Mouse (Mus musculus) hindbrain, embryonic 12.5 days (tissue): ENCODE measurements around the gene Pbx1. TPM values are rescaled to one million over a fixed set of nuclear protein-coding genes. Genes with fewer than 3 reads are reported as not detected.
A peak's percentile ranks its signal among the peaks of the same experiment; 100 is the strongest.

Experiments used
- ATAC-seq: fragments of 200-750 bp; cut with Nextera tagmentation; 2 replicates; pipeline ENCODE4 v1.8.0; 2017; ENCODE audit warnings: moderate TSS enrichment; ENCODE audit not compliant: low FRiP score
- H3K27ac ChIP-seq: fragments of 300-500 bp; sonication (generic); 2 replicates; pipeline ENCODE4 v1.5.1; 2016; ENCODE audit warnings: mild to moderate bottlenecking
- H3K27me3 ChIP-seq: fragments of 300-500 bp; sonication (generic); 2 replicates; pipeline ENCODE4 v1.6.1; 2016; ENCODE audit warnings: mild to moderate bottlenecking
- H3K36me3 ChIP-seq: fragments of 300-500 bp; sonication (generic); 2 replicates; pipeline ENCODE4 v1.6.1; 2016; ENCODE audit warnings: mild to moderate bottlenecking
- H3K4me1 ChIP-seq: fragments of 300-500 bp; sonication (generic); 2 replicates; pipeline ENCODE4 v1.6.1; 2016
- H3K4me2 ChIP-seq: fragments of 300-500 bp; sonication (generic); replicated peaks from 2 replicates; pipeline ENCODE4 v1.6.1; 2016; ENCODE audit warnings: mild to moderate bottlenecking
- H3K4me3 ChIP-seq: fragments of 300-500 bp; sonication (generic); 2 replicates; pipeline ENCODE4 v1.5.1; 2016; ENCODE audit warnings: mild to moderate bottlenecking
- H3K9ac ChIP-seq: fragments of 300-500 bp; sonication (generic); 2 replicates; pipeline ENCODE4 v1.6.1; 2016; ENCODE audit warnings: mild to moderate bottlenecking, moderate library complexity
- H3K9me3 ChIP-seq: fragments of 300-500 bp; sonication (generic); replicated peaks from 2 replicates; pipeline ENCODE4 v1.6.1; 2016; ENCODE audit warnings: mild to moderate bottlenecking
- WGBS: fragments of 180-500 bp; shearing (Covaris S2); methylation state at CpG from one replicate; pipeline ENCODE4 v1.1.7; 2016; 5-methylcytosine and 5-hydroxymethylcytosine counted together
- polyA plus RNA-seq: library from polyadenylated mRNA; unstranded; fragments of >200 nt; fragmentation: Nextera tagmentation; extraction: Ambion mirVana; gene quantifications from 2 replicates; pipeline ENCODE4 v1.2.1, GENCODE M21; 2016

Pbx1 gene
- polyA plus RNA-seq, 1 experiment from 2014 or later: 56.3 TPM

- no peak overlapping the region for H3K4me3 ChIP-seq
- H3K9me3 ChIP-seq: no peaks in the 10 kb centered on the region
- 0 out of 2 replicates have a peak overlapping the region, but pooled peaks have one; percentile 17 for H3K27ac ChIP-seq
- H3K36me3 ChIP-seq: no peaks in the 10 kb centered on the region
- no peaks in the 10 kb centered on the region for H3K27me3 ChIP-seq
- no peak for ATAC-seq
- peaks cover 39% of the 10 kb centered on the region for H3K4me1 ChIP-seq
- 68% methylated on average over 14 of the region's 14 CpGs for WGBS
- no peak overlapping the region for H3K9ac ChIP-seq
- H3K4me2 ChIP-seq: no peak overlapping the region
These were observed 124.5 kb downstream of the Pbx1 start for GRCm38 (mm10) chr1:168307275-168308182.

- 0 out of 2 replicates have a peak overlapping the region, but pooled peaks have one; percentile 11 for H3K4me2 ChIP-seq
- peak; percentile 44; the same call in 1 of the 2 replicates for ATAC-seq
- 77% methylated on average over 6 of the region's 6 CpGs for WGBS
- H3K27ac ChIP-seq: peak overlapping the region; percentile 88
- H3K4me3 ChIP-seq: no peak overlapping the region
- peak overlapping the region; percentile 32; the same call in 1 of the 2 replicates for H3K9ac ChIP-seq
- no peaks in the 10 kb centered on the region for H3K36me3 ChIP-seq
- H3K27me3 ChIP-seq: no peaks in the 10 kb centered on the region
- H3K4me1 ChIP-seq: peaks cover 30% of the 10 kb centered on the region
- H3K9me3 ChIP-seq: no peaks in the 10 kb centered on the region
These were observed 131.6 kb downstream of the Pbx1 start for GRCm38 (mm10) chr1:168300505-168300904.

DNA sequence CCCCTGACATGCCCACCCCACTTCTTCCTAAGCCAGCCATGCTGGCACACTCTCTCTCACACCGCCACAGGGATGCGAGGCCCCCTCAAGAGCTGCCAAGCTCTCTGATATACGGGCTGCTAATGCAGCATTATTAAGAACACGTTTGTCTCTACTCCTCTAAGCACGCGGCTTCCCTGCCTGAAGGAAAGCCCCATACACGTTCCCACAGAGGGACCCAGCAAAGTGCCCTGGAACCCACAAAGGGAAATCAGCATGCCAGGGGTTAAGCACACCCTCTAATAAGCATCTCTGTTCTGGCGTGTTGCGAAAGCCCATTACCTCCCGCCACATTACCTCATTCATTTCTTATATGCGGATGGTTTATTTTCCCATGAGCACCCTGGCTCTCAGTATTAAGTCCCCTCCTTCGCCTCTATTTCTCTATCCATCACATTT, 132.1 kb downstream of the Pbx1 start:
- Histone ChIP-seq H3K9ac (no peak overlapping the region), H3K9me3 (no peaks in the 10 kb centered on the region), H3K4me3 (no peak overlapping the region), H3K4me1 (peaks cover 30% of the 10 kb centered on the region), H3K4me2 (0 out of 2 replicates have a peak overlapping the region, but pooled peaks have one; percentile 11), H3K27ac (peak overlapping the region; percentile 88), H3K27me3 (no peaks in the 10 kb centered on the region), H3K36me3 (no peaks in the 10 kb centered on the region)
- ATAC-seq: peak; percentile 73
- 50% methylated on average over 12 of the region's 12 CpGs for WGBS

DNA sequence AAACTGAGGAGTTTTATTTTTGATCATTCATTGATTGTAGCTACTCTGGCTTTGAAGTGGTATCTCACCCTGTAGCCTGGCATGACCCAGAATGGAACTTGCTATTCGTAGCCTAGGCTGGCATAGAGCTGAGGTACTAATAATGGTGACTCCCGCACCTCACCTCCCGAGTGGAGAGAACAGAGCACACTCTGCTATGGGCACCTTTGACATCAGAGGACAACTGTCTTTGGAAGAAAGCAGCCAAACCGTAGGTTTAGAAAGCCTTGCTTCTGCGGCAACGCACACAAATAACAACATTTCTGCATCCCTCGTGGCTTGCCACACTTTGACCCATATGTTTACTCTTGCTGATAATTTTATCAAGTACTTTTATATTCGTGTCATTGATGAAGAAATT, 132.9 kb downstream of the Pbx1 start:
- Histone ChIP-seq H3K27ac (0 out of 2 replicates have a peak overlapping the region, but pooled peaks have one; percentile 88), H3K9me3 (no peaks in the 10 kb centered on the region), H3K27me3 (no peaks in the 10 kb centered on the region), H3K4me3 (no peak overlapping the region), H3K4me1 (peaks cover 30% of the 10 kb centered on the region), H3K36me3 (no peaks in the 10 kb centered on the region), H3K4me2 (no peak overlapping the region), H3K9ac (no peak overlapping the region)
- 90% methylated on average over 8 of the region's 8 CpGs for WGBS
- no peak for ATAC-seq

DNA sequence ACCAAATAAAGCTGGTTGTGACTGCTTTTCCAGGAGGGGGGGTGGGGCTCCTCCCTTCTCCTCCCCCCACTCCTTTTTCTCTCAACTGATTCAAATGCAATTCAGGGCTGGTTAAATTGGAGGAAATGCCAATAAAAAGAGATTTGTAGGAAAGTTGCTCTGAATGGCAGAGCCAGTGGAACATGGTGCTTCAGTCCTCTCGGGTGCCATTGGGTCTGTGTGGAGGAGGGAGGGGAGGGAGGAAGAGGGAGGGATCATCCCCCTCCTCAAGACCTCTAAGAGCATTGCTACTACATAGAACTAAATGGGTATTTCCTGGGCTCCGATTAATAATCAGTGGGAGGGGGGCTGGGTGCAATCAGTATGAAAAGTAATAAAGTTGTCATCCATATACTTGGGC, 135.8 kb downstream of the Pbx1 start:
- ATAC-seq: no peak

GRCm38 (mm10) chr1:168295782-168296181, 136.3 kb downstream of the Pbx1 start:
- Histone ChIP-seq H3K9ac (no peak overlapping the region), H3K4me1 (peaks cover 37% of the 10 kb centered on the region), H3K27ac (no peak overlapping the region), H3K4me3 (no peak overlapping the region), H3K9me3 (no peaks in the 10 kb centered on the region), H3K4me2 (no peak overlapping the region), H3K27me3 (no peaks in the 10 kb centered on the region), H3K36me3 (no peaks in the 10 kb centered on the region)
- ATAC-seq: no peak
- 86% methylated on average over 4 of the region's 4 CpGs for WGBS

More for the DNA sequence above, 135.8 kb downstream of the Pbx1 start:
- Histone ChIP-seq H3K4me1 (peaks cover 36% of the 10 kb centered on the region), H3K9me3 (no peaks in the 10 kb centered on the region), H3K9ac (no peak overlapping the region), H3K36me3 (no peaks in the 10 kb centered on the region), H3K27me3 (no peaks in the 10 kb centered on the region), H3K4me3 (no peak overlapping the region), H3K27ac (0 out of 2 replicates have a peak overlapping the region, but pooled peaks have one; percentile 31), H3K4me2 (no peak overlapping the region)
- WGBS: 60% methylated on average over 2 of the region's 2 CpGs

- no peak overlapping the region for H3K9ac ChIP-seq
- no peak overlapping the region for H3K4me2 ChIP-seq
- H3K4me1 ChIP-seq: peaks cover 45% of the 10 kb centered on the region
- H3K36me3 ChIP-seq: no peaks in the 10 kb centered on the region
- no peak overlapping the region for H3K27ac ChIP-seq
- WGBS: 96% methylated on average over 1 of the region's 1 CpGs
- H3K27me3 ChIP-seq: no peaks in the 10 kb centered on the region
- H3K9me3 ChIP-seq: no peaks in the 10 kb centered on the region
- no peak overlapping the region for H3K4me3 ChIP-seq
- no peak for ATAC-seq
These were observed 138.4 kb downstream of the Pbx1 start for GRCm38 (mm10) chr1:168293673-168294072.

DNA sequence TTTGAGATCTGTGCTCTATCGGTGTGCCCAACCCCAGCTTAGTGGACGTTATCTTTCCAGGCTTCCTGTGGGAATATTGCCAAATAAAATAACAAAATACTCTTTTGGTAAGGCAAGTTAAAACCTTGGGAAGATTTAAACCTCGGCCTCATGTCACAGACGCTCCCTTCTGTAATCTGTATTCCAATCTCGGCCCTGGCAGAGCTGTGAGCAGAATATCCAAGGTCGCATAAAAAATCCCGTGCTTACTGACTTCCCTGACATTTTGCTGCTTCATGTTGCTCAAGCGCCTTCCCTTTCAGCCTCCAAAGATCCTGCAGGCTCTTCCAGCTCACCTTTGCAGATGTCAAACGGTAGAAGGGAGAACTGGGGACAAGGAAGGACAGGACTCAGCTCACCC, 140.0 kb downstream of the Pbx1 start:
- no peak for ATAC-seq
- Histone ChIP-seq H3K36me3 (no peaks in the 10 kb centered on the region), H3K4me1 (peaks cover 60% of the 10 kb centered on the region), H3K27ac (peak overlapping the region; percentile 49; the same call in 1 of the 2 replicates), H3K4me3 (no peak overlapping the region), H3K4me2 (no peak overlapping the region), H3K27me3 (no peaks in the 10 kb centered on the region), H3K9ac (no peak overlapping the region), H3K9me3 (no peaks in the 10 kb centered on the region)
- 75% methylated on average over 9 of the region's 9 CpGs for WGBS

GRCm38 (mm10) chr1:168291643-168292040, 140.4 kb downstream of the Pbx1 start:
- peaks cover 63% of the 10 kb centered on the region for H3K4me1 ChIP-seq
- H3K9ac ChIP-seq: 0 out of 2 replicates have a peak overlapping the region, but pooled peaks have one; percentile 6
- H3K36me3 ChIP-seq: no peaks in the 10 kb centered on the region
- peak overlapping the region; percentile 49; the same call in 1 of the 2 replicates for H3K27ac ChIP-seq
- H3K4me3 ChIP-seq: no peak overlapping the region
- 66% methylated on average over 6 of the region's 6 CpGs for WGBS
- no peak for ATAC-seq
- no peak overlapping the region for H3K4me2 ChIP-seq
- H3K27me3 ChIP-seq: no peaks in the 10 kb centered on the region
- no peaks in the 10 kb centered on the region for H3K9me3 ChIP-seq

DNA sequence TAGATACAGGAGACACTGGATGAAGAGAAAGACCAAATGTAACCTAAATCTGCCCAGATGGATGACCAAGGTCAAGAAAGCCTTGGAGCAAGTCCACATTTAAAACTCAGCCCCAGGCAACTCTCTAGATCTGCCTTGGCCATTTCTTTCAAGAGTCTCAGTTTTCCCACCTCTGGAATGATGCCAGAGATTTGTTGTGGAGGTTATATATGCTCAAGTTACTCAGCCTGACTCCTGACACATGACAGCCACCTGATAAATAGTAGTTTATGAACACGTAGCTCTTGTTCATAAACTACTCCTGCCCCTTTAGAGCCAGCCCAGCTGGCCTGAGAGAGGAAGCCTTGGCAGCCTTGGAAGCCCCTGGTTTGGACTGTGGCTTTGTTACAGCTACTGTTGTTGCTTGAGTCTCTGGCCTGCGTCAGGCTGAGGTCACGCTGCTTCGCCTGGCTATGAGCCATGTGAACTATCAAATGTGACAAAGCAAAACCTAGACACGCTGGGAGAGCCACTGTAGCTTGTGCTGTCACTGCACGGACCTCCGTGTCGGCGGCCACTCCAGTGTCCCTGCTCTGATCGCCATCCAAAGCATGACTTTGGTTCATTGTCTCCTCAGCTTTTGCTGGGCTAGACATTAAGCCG, 140.9 kb downstream of the Pbx1 start:
- Histone ChIP-seq H3K4me2 (no peak overlapping the region), H3K4me1 (peaks cover 62% of the 10 kb centered on the region), H3K9me3 (no peaks in the 10 kb centered on the region), H3K9ac (0 out of 2 replicates have a peak overlapping the region, but pooled peaks have one; percentile 6), H3K27me3 (no peaks in the 10 kb centered on the region), H3K4me3 (no peak overlapping the region), H3K36me3 (no peaks in the 10 kb centered on the region), H3K27ac (peak overlapping the region; percentile 49; the same call in 1 of the 2 replicates)
- 57% methylated on average over 11 of the region's 11 CpGs for WGBS
- ATAC-seq: 0 out of 2 replicates have a peak, but pooled peaks have one; percentile 38

DNA sequence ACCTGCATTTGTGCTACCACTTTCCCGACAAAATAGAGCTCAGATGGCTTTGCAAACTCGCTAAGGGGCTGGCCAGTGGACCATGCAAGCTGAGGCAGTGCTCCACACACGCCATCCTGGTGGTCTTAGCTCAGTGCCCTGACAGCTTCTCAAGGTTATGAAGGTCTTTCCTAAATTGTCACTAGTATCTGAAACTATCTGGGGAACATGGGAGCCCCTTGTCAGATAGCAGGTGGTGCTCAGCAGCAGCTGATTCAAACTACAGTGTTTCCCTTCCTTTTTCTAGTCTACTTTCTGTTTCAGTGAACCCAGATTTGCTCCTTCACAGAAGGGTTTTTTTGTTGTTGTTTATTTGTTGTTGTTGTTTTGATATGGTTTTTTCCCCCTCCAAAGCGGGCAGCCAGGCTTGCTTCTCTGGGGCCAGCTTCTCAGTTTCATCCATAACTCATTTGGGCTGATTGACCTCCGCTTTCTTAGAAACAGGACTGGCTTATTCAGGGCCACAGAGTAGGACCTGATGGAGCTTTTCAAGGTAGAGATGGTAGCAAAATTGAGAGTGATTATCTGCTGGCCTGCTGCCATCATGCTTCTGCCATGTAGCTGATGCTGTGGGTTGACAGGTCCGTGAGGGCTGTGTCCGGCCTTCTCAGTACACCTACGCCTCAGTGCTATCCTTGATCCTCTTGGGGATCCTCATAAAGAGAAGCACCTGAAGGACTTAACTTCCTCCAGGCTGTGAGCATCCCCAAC, 141.7 kb downstream of the Pbx1 start:
- no peaks in the 10 kb centered on the region for H3K27me3 ChIP-seq
- H3K4me3 ChIP-seq: no peak overlapping the region
- H3K9me3 ChIP-seq: no peaks in the 10 kb centered on the region
- H3K36me3 ChIP-seq: no peaks in the 10 kb centered on the region
- no peak overlapping the region for H3K4me2 ChIP-seq
- no peak overlapping the region for H3K9ac ChIP-seq
- 83% methylated on average over 8 of the region's 8 CpGs for WGBS
- peaks cover 67% of the 10 kb centered on the region for H3K4me1 ChIP-seq
- H3K27ac ChIP-seq: peak overlapping the region; percentile 89; the same call in 1 of the 2 replicates
- no peak for ATAC-seq
